Mouse (Mus musculus): ENCODE measurements around the gene Pdyn.
A peak's percentile ranks its signal among the peaks of the same experiment; 100 is the strongest.

Gene Pdyn

DNA sequence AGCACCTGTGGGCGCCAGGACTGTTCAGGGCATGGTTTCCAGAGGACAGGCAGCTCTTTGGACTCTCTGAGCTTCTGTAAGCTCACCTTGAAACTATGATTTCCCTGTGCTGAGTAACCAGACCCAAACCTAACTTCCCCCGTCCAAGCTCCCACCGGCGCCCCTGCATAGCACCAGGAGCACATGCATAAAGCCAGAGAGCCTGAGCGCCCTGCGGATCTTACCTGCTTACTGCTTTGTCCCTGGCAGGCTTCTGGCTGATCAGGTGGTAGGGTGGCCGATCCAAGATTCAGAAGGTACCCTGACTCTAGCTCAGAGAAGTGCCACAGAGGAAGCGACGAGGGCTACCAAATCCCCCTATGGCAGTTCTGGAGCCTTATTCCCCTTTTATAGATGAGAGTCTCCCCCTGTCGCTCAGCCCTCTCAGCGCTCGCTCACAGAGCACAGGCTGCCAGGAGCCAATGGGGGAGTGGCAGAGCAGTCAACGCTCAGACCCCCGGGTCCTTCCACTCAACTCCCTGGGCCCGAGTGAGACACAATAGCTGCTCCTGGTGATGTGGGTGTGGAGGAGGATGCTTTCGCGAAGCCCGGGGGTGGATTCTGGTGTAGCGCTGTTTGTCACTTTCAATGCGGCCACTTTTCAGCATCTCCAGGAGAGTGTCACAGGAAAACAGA lies at the start of gene Pdyn:
Gene Pdyn (minus strand): TSS at position 361 of the 675 bp plus-strand sequence.
- no peak for DNase-seq (ENCODE audit: low read depth)

DNA sequence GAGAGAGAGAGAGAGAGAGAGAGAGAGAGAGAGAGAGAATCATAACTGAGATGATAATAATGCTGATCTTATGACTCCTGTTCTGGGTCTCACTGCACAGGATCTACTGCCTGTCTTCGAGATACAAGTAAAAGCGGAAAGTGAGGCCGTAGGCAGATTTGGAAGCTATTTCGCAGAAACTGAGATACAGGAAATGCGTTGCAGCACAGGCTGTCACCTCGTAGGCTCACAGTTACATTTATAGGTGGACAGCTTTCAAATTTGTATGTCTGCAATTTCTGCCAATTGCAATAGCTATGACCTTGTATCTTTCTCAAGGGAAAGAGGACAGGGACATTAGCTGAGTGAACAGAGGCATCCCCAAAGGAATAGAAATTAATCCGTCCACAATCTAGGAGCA lies 42.4 kb upstream of the Pdyn start:
- DNase-seq (ENCODE audit: low read depth) = no peak

DNA sequence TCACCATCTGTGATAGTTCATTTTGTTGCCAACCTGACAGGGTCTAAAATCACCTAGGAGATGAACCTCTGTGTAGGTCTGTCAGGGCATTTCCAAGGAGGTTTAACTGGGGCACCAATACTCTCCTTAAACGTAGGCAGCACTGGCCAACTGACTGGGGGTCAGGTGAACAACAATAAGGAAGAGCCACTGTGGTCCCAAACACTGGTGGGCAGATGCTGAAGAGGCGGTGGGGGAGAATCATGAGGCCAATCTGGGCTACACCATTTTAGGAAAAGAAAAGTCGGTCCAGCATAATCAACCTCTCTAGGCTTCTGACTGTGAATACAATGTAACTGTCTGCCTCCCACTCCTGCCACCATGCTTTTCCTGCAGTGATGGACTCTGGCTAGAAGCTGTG lies 40.9 kb upstream of the Pdyn start:
- no peak for DNase-seq (ENCODE audit: low read depth)

DNA sequence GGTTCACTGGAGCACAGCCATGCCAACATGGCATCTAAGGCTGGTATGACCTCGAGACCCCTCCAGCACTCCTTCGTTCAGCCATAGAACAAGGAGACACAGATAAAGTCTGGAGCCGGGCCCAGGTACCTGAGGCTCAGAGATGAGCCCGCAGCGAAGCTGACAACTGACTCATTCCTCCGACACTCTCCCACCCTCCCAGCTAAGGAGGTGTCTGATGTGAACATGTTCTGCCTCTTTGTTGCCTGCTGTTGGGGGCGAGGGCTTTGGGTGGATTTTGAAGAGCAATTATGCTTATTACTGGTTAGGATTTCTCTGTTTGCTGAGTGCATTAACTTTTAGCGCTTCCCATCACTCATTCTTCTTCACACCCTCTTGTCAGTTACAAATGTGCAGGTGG lies 34.4 kb upstream of the Pdyn start:
- no peak for DNase-seq (ENCODE audit: low read depth)

DNA sequence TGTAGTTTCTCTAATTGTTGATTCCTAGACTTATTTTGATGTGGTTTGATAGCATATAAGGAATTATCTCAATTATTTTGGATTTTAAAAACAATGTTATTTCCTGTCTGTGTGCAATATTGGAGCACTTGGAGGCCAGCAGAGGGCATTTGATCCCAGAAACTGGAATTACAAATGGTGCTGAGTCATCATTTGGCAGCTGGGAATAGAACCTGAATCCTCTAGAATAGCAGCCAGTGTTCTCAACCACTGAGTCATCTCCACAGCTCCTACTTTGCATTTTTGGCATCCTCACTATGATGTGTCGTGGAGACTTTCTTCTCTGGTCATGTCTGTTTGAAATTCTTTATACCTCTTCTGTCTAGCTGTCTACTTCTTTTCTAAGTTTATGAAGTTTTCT lies 30.0 kb upstream of the Pdyn start:
- DNase-seq (ENCODE audit: low read depth) = no peak

DNA sequence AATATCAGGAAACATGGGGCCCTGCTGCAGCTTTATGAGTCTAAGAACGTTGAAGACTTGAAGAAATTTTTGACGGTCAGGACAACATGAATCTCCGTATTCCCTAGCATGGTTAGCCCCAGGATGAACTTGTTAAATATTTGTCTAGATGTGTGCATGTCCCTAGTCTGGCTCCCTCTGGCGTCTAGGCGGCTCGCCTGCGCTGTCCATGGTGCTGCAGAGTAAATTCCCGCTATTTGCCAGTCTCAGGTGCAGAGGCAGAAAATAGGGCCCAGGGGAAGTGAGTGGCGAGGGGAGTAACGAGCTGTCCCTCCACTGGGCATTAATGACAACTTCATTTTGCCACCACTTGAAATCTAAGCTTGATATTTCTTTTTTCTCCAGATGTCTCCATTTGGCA lies 16.0 kb upstream of the Pdyn start:
- peak; percentile 52 for DNase-seq (ENCODE audit: low read depth)

DNA sequence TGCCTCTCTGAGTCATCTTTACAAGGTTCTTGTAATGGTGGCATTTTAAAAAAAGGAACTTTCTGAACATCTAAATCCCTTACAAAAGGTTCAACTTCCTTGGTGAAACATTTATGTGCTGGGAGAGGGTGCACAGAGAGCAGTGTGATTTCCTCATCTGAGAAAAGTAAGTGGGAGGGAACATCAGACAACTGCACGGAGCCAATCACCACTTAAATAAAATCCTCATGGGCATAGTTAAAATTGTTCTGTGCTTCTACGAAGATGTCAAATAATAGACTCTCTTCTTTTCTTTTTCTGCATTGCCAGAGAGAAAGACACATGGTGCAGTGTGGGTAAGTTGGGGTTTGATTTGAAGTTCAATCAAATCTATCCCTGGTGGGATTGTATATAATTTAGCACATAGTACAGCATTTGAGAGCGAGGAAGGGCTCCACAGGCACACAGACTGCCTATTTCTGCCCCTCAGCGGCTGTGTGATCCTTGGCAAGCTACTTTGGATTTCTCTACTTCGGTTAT lies 13.4 kb upstream of the Pdyn start:
- no peak for DNase-seq (ENCODE audit: low read depth)

DNA sequence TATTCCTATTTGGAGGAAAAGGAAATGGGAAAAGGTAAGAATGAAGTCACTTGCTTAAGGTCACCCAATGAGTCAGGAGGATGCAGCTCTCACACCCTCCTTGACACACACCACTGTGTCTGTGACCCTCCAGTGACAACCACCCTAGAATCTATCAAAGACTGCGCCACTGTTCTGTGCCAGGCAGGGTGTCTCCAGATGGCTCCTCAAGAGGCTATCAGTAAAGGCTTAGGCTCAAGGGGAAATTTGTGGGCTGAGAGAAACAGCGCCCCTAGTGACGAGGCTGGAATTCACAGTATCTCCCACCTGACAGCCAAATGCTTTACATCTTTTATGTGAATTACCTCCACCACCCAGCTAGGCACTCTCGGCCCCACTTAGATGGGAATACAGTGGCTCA lies 3.6 kb downstream of the Pdyn start:
- DNase-seq (ENCODE audit: low read depth) = peak; percentile 49

DNA sequence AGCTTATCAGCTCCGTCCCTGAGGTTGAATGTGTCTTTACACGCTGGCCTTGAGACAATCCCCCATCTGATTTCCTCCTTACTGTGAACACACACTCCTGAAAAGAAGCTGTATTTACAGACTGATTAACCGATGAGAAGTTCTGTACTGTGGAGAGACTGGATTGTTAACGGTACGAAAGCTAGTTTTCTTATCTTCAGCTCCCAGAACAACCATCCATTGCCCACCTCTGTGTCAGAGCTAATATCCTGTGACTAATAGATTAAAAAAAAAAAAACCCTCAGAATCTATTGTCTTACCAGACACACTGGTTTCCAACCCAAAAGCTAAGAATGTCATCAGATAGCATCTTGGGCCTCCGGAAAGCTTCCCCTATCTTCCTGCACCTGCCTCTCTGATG lies 5.3 kb downstream of the Pdyn start:
- peak; percentile 83 for DNase-seq (ENCODE audit: low read depth)

DNA sequence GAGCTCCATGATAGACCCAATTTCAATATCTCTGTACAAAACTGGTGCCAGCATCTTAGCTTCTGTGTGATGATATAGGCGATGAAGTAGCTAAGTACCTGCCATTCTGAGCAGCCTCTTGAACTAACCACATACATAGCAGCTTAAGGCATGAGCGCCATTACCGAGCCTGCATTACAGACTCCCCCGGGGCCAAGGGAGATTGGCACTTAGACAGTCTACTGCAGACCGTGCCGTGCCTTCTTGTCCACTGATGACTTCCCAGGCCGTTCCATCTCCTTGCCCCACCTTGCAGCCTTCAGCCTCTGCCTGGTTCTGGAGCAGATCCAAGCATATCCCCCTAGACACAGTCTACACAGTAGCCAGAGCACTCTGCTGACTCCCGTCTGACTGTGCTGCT lies 7.0 kb downstream of the Pdyn start:
- DNase-seq (ENCODE audit: low read depth) = no peak

DNA sequence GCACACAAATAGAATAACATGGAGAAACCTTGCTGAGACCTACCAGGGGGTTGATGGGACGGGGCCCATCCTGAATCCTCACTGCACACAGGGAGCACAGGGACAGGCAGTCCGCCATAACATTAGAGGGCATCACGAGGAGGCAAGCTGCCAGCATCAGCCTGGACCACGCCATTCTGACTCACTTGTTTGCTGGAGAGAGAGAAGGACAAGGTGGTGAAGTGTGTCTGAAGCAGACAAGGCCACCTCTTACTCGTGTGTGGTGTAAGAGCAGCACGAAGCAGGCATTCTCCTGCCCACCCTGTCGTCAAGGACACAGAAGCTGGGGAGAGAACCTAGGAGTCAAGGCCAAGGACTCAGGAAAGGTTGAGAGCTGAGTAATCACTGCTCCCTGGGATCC lies 9.9 kb downstream of the Pdyn start:
- no peak for DNase-seq (ENCODE audit: low read depth)

DNA sequence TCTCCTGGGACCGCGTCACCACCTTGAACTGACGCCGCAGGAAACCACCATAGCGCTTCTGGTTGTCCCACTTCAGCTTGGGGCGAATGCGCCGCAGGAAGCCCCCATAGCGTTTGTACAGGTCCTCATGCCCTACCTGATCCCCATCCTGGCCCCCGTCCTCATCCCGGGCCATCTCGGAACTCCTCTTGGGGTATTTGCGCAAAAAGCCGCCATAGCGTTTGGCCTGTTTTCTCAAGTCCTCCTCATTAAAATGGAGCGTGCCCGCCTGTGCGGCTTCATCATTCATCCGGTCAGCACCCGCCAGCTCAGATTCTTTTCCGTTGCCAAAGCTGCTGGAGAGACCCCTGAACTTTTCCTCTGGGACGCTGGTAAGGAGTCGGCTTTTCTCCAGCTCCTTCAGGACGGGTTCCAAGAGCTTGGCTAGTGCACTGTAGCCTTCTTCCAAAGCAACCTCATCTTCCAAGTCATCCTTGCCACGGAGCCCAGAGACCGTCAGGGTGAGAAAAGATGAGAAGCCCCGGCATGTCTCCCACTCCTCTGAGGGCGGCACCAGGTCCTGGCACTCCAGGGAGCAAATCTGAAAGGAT lies 11.5 kb downstream of the Pdyn start:
- DNase-seq (ENCODE audit: low read depth) = no peak

DNA sequence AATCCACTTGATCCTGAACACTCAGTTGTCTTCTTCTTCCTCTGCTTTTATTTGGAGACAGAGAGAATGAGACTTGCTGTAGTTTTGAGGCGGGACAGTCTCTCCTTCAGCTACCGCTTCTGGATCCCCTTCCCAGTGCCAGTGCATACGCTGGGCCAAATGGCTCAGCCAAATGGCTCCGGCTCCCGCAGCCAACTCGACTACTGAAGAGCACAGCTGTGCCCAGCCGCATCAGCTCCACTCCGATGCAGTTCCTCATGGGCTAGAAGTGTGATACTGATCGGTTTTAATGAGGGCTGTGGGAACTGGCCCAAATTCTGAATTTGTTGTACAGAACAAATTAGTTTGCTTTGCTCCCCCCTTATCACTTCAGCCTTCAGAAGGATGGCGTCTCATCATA lies 12.7 kb downstream of the Pdyn start:
- DNase-seq (ENCODE audit: low read depth) = no peak

DNA sequence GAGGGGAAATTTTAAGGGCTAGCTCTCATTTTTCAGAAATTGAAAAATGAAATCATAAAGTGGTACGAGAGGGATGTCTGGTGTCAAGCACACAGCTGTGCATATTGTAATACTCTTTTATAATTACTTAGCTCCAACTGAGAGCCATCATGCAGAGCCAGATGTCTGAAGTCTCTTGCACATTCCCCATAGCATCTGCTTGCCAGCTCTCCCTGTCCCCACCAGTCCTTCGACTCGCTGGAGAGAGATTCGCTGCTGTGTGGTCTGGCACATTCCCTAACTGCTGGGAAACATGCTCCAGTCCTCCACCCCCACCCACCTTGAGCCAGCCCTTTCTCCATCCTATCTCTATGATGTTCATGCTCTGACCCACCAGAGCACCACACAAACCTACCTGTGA lies 15.6 kb downstream of the Pdyn start:
- DNase-seq (ENCODE audit: low read depth) = no peak

DNA sequence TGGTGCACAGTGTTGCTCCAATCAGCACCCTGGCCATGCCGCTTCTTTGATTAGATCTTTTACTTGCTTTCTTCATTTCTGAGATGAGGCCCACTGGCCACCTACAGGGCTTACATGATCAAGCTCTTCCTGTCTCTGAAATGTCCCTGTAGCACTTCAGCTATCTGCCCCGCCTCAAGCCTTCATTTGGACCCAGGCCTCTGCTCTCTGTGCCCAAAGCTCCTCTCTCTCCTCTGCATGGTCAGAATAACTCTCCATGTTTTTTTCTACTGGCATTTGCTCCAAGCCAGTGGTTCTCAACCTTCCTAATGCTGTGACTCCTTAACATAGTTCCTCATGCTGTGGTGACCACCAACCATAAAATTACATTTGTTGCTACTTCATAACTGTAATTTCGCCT lies 19.4 kb downstream of the Pdyn start:
- no peak for DNase-seq (ENCODE audit: low read depth)

DNA sequence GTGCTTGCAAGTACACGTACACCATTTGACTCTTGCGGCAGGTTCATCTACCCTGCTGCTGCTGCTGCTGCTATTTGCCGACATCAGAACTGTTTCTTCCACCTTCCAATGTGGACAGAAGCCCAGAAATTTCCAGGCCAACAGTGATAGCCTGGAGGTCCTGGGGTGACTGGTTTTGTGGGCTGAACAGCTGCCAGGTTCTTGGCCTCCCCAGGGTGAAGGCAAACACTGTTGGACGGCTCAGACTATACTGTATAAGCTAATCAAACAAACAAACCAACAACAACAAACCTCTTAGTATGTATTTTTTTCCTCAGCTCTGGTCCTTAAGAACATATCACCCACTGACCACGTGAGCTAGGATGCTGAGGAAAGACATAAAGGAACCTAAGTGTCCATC lies 20.6 kb downstream of the Pdyn start:
- DNase-seq (ENCODE audit: low read depth) = no peak

DNA sequence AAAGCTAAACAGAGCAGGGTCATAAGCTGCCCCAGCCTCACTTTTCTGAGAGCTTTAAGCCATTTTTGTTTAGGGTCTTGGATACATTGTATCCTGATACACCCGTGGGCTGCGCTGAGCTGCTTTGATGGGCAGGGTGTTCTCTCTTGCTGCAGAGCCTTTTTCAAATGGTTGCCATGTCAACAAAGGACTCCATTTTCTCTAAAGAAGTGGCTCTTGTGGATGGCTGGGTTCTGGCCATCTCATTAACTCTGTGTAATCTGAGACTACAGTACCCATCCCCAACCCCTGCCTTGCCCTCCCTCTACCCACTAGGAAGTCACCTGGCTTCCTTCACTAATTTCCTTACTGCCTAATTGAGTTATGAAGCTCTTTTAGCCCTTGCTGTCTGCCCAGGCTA lies 22.0 kb downstream of the Pdyn start:
- DNase-seq (ENCODE audit: low read depth) = no peak

DNA sequence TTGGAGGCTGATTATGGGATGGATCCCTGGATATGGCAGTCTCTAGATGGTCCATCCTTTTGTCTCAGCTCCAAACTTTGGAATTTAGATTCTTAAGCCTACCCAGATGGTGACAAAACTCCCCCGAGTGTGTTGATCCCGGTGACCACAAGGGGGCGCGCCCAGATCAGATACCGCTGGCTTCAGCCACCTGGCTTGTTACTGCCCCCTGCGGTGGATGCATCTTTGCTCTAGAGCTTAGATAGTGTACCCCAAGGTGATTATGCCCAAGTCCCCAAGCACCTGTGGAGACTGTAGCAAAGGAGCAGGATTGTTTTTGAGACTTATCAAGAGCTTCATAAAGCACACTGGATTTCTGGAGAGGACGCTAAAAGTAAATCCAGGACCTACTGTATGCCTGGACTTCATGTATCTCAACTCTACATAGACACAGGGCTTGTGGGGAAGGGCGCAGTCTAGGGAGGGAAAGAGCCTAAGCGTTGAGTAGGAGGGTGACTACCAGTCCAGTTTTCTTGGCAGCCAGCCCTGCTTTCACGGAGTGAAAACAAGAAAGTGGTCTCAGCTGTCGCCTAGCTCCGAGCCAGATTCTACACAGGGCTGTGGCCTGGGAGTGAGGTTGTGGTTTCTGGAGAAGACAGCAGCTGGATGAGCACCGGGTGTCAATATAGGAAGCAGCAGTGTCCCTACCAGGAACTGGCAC lies 24.6 kb downstream of the Pdyn start:
- peak; percentile 73 for DNase-seq (ENCODE audit: low read depth)

DNA sequence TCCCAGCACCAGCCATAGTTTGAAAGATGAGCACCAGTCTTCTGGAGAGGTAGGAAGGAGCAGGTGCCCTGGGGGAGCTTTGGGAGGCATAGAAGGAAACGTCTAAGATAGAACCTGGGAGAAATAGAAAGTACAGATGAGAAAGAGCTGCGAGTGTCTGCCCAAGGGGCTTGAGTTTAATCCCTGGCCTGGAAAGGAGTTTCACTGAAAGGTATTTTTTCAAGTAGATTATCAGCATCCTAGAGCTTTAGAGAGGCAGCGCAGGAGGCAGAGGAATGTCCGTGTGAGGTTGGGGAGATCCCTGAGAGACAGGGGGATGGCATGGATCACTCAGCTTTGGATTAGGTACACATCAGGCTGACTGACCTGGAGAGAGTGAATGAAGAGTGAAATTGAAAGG lies 27.7 kb downstream of the Pdyn start:
- no peak for DNase-seq (ENCODE audit: low read depth)

DNA sequence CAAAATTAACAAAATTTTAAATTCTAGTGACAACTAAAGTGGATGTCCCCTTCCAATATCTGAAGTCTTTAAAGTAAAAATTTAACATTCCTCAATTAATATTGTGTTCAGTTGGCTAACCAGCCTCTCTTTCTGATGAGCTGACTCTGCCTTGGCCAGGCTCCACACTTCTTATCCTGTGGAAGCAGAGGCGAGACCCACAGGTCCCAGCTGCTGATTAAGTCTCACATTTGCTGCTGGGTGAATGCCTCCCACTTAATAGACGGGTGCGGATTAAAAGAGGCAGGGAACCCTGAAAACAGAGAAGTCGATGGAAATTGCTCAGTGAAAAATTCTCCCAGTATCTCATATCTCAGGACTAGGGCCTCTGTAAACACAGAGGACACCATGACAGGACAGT lies 37.2 kb downstream of the Pdyn start:
- DNase-seq (ENCODE audit: low read depth) = no peak

DNA sequence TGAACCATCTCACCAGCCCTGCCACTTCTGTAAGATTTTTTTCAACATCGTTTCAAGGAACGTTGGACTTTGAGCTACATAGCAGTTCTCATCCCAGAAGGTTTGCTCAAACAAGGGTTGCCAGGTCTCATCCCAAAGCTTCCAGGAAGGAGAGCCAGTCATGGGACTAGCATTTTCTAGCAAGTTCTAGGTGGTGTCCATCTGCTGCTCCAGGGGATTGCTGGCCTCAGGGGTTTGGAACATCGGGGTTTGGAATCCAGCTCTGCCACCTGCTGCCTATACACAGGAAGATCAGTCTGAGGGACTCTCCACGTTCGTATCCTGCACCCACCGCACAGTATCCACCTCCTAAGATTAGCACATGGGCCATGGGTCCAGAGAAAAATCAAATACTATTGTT lies 39.6 kb downstream of the Pdyn start:
- no peak for DNase-seq (ENCODE audit: low read depth)

DNA sequence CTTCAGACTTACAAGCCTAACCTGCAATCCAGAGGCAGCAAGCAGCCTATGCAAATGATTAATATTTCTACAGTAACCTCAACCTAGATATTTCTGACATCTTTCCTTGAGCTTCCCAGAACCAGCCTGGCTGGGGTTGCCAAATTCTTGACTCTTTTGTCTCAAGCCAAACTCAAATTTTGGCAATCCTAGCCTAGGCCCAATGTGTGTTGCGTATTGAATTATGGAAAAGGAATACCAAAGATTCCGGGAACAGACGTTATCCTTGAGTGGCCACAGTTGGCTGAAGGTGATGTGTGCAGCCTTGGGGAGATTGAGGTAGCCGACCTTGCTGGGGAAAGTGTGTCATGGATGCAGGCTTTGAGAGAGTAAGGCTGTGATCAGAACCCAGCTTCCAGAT lies 40.8 kb downstream of the Pdyn start:
- no peak for DNase-seq (ENCODE audit: low read depth)

DNA sequence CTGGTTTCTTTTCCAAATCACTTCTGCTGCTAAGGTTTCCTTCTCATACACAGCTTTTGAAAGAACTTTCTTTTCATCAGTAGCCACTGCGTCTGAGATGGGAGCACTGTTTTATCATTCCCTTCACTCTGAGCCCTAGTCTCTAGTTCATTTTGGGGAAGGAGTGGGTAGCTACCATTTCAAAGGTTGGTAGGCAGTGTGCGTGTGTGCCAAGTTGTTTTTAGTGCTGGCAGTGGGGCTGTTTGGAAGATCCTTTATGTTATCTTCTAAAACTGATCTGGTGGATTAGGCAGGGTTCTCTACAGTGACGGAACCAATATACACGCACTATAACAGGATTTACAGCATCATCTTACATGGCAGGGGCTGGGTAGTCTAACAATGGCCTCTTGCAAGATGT lies 44.6 kb downstream of the Pdyn start:
- no peak for DNase-seq (ENCODE audit: low read depth)

Data from 416B (cell line).